Mouse (Mus musculus) large intestine, adult 2 months (tissue): ENCODE measurements around the gene Tmem151b. TPM values are rescaled to one million over a fixed set of nuclear protein-coding genes. Genes with fewer than 3 reads are reported as not detected.

Experiments
- DNase-seq: peaks from one replicate; pipeline ENCODE4 v3.0.0-alpha.2; 2012; ENCODE audit warnings: low read depth, low spot score
- WGBS: fragments of 180-500 bp; shearing (Covaris S2); methylation state at CpG from one replicate; pipeline ENCODE4 v1.1.7; 2018; 5-methylcytosine and 5-hydroxymethylcytosine counted together
- polyA plus RNA-seq: library from polyadenylated mRNA; depleted of rRNA; stranded (reverse); fragments of >200 nt; gene quantifications from 2 replicates; pipeline ENCODE4 v1.2.3, GENCODE M21; 2012

Gene Tmem151b
- polyA plus RNA-seq, 1 experiment = 0.66 TPM

GRCm38 (mm10) chr17:45584939-45585678 lies 35.6 kb upstream of the Tmem151b start:
- 41% methylated on average over 14 of the region's 14 CpGs for WGBS
- DNase-seq = no peak

DNA sequence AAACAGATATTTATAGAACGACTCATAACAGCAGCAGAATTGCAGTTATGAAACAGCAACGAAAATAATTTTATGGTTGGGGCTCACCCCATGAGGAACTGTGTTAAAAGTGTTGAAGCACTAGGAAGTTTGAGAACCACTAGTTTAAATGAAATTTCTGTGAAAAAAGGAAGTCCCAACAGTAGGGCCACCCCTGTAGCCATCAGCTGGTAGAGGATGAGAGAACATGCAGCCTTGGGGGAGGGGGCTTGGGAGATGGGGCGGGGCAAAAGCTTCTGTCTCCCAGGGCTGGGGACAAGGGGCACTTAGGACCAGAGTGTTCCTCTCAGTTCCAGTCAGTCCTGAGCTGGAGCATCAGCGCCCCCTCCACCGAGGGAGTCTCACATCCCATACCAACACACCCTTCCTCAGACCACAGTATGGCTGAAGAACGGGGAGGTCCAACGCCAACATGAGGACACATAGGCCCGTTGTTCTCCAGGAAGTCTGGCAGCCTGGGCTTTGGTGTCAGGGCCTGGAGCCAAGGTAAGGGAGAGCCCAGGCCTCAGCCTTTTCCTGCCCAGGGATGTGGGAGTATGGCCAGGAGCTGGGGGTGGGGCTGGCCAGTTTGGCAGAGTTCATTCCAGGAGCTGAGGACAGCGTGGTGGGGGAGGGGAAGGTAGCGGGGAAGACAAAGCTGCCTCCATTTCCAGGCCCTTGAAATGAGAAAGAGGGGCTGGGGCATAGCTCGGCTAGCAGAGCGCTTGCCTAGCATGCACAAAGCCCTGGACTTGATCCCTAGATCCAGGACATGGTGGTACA lies 34.8 kb upstream of the Tmem151b start:
- 24% methylated on average over 12 of the region's 12 CpGs for WGBS
- no peak for DNase-seq

- no peak for DNase-seq
- WGBS = 50% methylated on average over 6 of the region's 6 CpGs
These were observed 33.4 kb upstream of the Tmem151b start for GRCm38 (mm10) chr17:45582715-45583355.

GRCm38 (mm10) chr17:45582188-45582587 lies 32.7 kb upstream of the Tmem151b start:
- no peak for DNase-seq
- 92% methylated on average over 6 of the region's 6 CpGs for WGBS

DNA sequence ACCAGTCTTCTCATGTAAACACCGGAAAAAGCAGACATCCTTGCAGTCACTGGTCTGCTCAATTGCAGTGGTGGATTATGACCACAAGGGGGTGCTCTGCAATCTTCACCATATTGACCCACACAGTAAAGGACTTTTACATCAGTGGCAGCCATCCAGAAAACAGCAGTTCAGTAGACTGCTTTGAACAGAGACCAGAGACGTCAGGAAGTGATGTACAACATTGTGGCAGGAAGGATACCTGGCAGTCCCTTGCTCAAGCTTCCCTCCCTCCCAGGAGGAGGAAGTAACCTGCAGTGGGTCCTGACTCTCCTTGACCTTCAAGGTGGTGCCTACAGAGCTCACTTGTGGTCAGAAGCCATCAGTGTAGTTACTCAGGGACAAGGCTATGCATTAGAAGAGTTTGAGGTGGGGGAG lies 32.1 kb upstream of the Tmem151b start:
- 0% methylated on average over 2 of the region's 2 CpGs for WGBS
- DNase-seq = no peak

- 7% methylated on average over 12 of the region's 12 CpGs for whole genome bisulfite sequencing
- no peak for DNase-seq
These were observed 31.5 kb upstream of the Tmem151b start for GRCm38 (mm10) chr17:45580958-45581477.

GRCm38 (mm10) chr17:45579554-45579953 lies 30.1 kb upstream of the Tmem151b start:
- WGBS = 62% methylated on average over 4 of the region's 4 CpGs
- DNase-seq = no peak

DNA sequence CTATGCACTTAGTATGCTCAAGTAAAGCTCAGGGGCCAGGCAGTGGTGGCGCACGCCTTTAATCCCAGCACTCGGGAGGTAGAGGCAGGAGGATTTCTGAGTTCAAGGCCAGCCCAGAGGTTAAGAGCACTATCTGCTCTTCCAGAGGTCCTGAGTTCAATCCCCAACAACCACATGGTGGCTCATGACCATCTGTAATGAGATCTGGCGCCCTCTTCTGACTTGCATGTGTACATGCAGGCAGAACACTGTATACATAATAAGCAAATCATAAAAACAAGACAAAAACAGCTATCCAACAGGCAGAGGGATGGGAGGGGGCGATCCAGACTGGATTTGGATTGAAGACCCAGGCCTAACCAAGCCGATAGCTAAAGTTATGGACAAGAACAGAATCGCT lies 29.4 kb upstream of the Tmem151b start:
- DNase-seq = no peak
- WGBS = 72% methylated on average over 7 of the region's 7 CpGs

DNA sequence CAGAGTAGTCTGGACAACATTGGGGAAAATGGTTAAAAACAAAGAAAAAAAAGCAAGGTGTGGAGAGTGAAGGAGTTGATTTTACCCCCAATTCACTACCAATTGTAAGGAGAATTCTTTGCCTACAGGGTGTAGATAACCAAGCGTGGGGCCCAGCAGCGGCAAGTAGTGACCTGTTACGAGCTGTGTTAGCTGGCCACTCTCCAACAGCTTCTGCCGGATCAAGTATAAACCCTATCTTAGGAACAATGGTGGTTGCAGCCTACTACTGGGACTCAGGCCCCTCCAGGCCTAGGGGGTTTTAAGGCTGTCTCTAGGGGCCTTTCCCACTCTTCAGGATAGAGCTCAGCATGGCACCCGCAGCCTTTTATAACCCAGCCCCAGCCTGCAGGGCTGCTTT lies 28.8 kb upstream of the Tmem151b start:
- 25% methylated on average over 5 of the region's 5 CpGs for WGBS
- no peak for DNase-seq

DNA sequence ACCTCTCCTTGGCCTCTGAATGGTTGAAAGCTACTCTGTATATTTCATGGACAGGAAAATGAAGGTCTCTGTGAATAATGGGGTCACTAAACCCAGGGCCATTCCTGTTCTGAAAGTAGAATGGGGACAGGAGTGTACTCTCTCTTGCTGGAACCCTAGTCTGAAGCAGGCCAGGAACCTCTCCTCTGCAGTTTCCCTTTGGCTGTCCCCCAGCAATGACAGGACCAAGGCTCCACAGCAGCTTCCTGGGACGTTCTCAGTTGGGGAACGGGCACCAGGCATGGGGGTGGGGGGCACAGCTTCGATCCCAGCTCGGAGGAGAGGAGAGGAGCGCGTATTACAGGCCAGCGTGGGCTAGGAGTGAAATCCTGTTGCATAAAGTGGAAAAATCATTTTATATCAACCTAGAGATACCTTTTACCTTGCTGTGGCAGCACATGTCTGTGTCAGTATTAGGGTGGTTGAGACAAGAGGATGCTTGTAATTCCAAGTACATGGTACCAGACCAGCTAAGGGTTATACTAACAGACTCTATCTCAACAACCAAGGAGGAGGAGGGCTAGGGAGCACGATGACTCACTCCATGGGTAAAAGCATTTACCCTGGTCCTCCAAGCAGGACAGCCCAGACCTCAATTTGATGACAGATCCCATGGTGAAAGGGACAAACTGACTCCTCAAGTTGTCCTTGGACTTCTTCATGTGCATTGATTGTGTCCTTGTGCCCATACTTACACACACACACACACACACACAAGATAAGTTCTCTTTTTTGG lies 25.8 kb upstream of the Tmem151b start:
- WGBS = 87% methylated on average over 8 of the region's 8 CpGs
- DNase-seq = no peak

DNA sequence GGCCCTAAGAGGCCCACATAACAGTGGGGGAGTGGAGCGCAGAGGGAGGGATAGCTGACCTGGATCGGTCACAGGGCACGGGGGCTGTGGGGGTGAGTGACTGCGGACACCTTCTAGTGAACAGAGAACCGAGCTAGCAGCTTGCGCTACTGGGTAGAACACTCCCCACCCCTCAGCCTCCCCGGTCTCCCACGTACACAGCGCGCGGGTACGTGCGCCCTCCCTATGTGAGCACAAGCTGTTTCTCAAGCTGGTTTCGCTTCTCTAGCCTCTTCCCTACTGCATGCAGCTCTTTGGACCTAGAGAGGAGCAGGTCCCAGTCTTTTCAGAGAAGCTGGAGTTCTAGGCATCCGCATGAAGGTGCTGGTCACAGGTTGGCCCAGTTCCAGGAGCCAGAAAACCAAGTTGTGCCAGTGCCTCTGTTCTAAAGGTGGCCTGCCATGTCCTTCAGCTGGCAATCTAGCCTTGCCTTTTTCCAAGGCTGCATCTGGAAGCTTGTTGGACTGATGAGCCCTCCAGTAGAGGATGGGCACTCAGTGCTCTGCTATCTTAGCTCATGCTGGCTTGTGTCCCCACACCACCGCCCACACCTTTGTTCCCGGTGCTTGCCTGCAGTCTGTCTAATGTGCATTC lies 24.8 kb upstream of the Tmem151b start:
- 3% methylated on average over 17 of the region's 17 CpGs for WGBS
- no peak for DNase-seq

GRCm38 (mm10) chr17:45573780-45574123 lies 24.3 kb upstream of the Tmem151b start:
- WGBS = under 1% methylated on average over 18 of the region's 18 CpGs
- no peak for DNase-seq

DNA sequence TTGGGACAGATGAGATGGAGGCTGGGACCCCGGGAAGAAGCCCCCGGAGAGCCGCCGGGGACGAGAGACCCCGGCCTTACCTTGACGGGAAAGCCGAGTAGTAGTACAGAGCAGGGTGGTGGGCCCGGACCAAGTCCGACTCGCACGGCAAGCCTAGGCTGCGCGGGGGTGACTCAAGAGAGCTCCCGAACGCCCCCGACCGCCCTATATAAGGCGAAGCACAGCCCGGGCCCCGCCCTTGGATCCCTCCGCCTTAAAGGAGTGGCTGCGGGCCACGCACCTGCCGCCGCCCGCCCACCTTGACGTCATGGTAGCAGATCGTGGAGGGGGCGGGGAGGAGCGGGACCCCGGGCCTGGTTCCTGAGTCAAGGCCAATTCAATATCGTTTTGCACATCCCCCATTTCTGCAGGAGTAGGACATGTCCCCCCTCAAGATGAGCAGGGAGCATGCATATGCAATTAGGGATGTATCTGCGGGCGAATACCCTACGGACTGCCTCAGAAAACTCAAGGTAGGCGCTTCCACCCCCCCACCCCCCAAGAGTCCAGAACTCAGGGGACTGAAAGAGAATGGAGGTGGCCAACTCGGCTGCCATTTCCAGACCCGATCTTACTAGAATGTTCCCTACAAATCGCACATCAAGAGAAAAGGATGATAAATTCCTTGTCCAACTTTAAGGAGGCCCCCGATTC lies 23.8 kb upstream of the Tmem151b start, which contains the start of gene Hsp90ab1:
Gene Hsp90ab1 (minus strand): TSS at position 185 of the 693 bp plus-strand sequence.
- WGBS = under 1% methylated on average over 41 of the region's 41 CpGs
- no peak for DNase-seq

GRCm38 (mm10) chr17:45572103-45573086 lies 22.9 kb upstream of the Tmem151b start:
- 1% methylated on average over 57 of the region's 57 CpGs for WGBS
- no peak for DNase-seq

GRCm38 (mm10) chr17:45569999-45570398 lies 20.5 kb upstream of the Tmem151b start:
- 62% methylated on average over 4 of the region's 4 CpGs for WGBS
- DNase-seq = no peak

DNA sequence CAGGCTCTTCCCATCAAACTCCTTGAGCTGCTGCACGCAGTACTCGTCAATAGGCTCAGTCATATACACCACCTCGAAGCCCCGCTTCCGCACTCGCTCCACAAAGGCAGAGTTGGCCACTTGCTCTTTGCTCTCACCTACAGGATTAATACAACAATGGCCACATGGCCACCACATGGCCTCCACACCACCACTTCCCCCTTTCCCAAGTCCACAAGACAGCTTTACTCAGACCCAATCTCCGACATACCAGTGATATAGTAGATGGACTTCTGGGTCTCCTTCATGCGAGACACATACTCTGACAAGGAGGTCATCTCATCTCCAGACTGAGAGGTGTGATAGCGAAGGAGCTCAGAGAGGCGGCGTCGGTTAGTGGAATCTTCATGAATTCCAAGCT lies 19.5 kb upstream of the Tmem151b start:
- 86% methylated on average over 12 of the region's 12 CpGs for WGBS

GRCm38 (mm10) chr17:45567162-45567601 lies 17.7 kb upstream of the Tmem151b start:
- DNase-seq = no peak
- WGBS = 46% methylated on average over 4 of the region's 4 CpGs

More for the DNA sequence above, 19.5 kb upstream of the Tmem151b start:
- no peak for DNase-seq
